Mouse (Mus musculus) stomach, postnatal 0 days (tissue): ENCODE results near the gene Anxa8.

Experiments
- CTCF ChIP-seq: IDR thresholded peaks from 2 replicates; pipeline ENCODE4 v1.5.1; 2016; ENCODE audit warnings: antibody characterized with exemption, low read depth, mild to moderate bottlenecking, moderate library complexity
- EP300 ChIP-seq: optimal IDR thresholded peaks from 2 replicates; pipeline ENCODE3; 2016; ENCODE audit warnings: antibody characterized with exemption

DNA sequence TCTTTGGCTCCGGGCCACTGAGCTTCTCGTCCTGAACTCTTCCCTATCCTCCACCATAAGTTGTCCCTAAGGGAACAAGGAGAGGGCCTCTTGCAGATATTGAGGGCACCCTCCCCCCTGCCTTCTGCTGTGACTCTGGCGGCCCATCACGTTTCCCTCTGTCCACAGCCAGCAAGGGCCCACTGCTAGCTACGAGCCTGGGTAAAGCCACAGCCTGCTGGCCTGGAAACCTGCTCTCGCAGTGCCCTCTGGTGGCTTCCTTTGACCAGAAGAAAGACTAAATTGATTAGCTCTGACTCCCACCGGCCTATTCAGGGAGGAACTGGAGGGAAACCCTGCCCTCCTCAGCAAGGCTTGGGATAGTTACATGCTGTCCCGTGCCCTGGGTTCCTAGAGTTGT is 19.1 kb downstream of the Anxa8 start:
- TF ChIP-seq CTCF (peak; percentile 88), EP300 (no peak)
